Comparison of ENCODE assay signal across 9 mouse cellular contexts in the genomic region with DNA sequence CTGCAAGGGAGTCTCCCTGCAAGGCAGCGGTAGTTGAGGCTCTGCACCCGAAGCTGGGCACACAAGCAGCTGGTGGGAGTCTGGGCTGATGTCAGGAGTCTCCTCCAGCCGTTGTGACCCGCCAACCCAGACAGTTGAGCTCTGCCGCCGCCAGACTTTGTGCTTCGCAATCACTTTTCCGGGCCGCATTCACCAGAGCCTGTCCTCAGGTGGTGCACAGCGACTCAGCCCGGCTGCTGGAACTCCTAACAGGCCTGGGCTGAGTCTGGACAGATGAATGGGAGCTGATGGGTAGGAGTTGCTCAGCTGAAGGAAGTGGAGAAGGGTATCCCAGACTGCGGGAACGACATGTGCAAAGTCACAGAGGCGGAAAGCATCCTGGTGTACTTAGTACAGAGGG. TPM values are rescaled to one million over a fixed set of nuclear protein-coding genes. Genes with fewer than 3 reads are reported as not detected.
A peak's percentile ranks its signal among the peaks of the same experiment; 100 is the strongest.
DNase-seq lines count a peak whose midpoint lies in the region; ATAC-seq lines count a peak whose summit lies in the region.
"Had no signal": no experiment of that assay in that cellular context is flagged by ENCODE, and none has a peak within 500 bp of the region (broad histone marks: within the 10 kb centered on the region; RNA-seq: fewer than 3 reads in every experiment).

No protein-coding gene starts in this region.

- no peaks in the 10 kb centered on the region for H3K36me3 ChIP-seq in hindbrain, embryonic 12.5 days
- no peaks in the 10 kb centered on the region for H3K36me3 ChIP-seq in neural tube, embryonic 13.5 days
- H3K36me3 ChIP-seq: limb, embryonic 12.5 days had no signal

- H3K9me3 ChIP-seq in hindbrain, embryonic 12.5 days (replicated peaks): no peaks in the 10 kb centered on the region
- H3K9me3 ChIP-seq in neural tube, embryonic 13.5 days: no peaks in the 10 kb centered on the region
- H3K9me3 ChIP-seq: limb, embryonic 12.5 days had no signal

- ATAC-seq in hindbrain, embryonic 12.5 days (ENCODE audit: low FRiP score): peak; percentile 11; the same call in 1 of the 2 replicates
- ATAC-seq in neural tube, embryonic 13.5 days (ENCODE audit: low read depth): no peak
- ATAC-seq in inflammation-experienced regulatory T-cells, adult 6 months: no peak

- peaks cover 37% of the 10 kb centered on the region for H3K4me1 ChIP-seq in hindbrain, embryonic 12.5 days
- H3K4me1 ChIP-seq in neural tube, embryonic 13.5 days (replicated peaks): peaks cover 55% of the 10 kb centered on the region

- intact Hi-C loops in left cerebral cortex, postnatal 25 days (cut with DNase I): no loop called here
- intact Hi-C loops in left cerebral cortex, postnatal 10 days (cut with DNase I): no loop called here

- H3K27me3 ChIP-seq in hindbrain, embryonic 12.5 days: peaks cover 72% of the 10 kb centered on the region
- H3K27me3 ChIP-seq in neural tube, embryonic 13.5 days: peaks cover 49% of the 10 kb centered on the region

- peak; percentile 38 to 43 for DNase-seq in left cerebral cortex, postnatal 25 days (ENCODE audit: low spot score in 2 of 2)
- DNase-seq in left cerebral cortex, postnatal 10 days (ENCODE audit: extremely low spot score in 1 of 2, low spot score in 2 of 2): no peak
- peak; percentile 31 for DNase-seq in embryo, embryonic 9.5 days (ENCODE audit: extremely low spot score)
- no peak for DNase-seq in layer of hippocampus, adult 9-10 months (ENCODE audit: low spot score)
- DNase-seq in adrenal gland, postnatal 25 days: no peak

- H3K4me3 ChIP-seq in hindbrain, embryonic 12.5 days: peak overlapping the region; percentile 47; the same call in 1 of the 2 replicates
- no peak overlapping the region for H3K4me3 ChIP-seq in neural tube, embryonic 13.5 days

- no peak overlapping the region for H3K4me2 ChIP-seq in hindbrain, embryonic 12.5 days (replicated peaks)
- H3K4me2 ChIP-seq in neural tube, embryonic 13.5 days: peak overlapping the region; percentile 83; the same call in 1 of the 2 replicates

- 4% methylated on average over 14 of the region's 14 CpGs for WGBS in hindbrain, embryonic 12.5 days
- 5% methylated on average over 14 of the region's 14 CpGs for WGBS in neural tube, embryonic 13.5 days

- H3K27ac ChIP-seq in hindbrain, embryonic 12.5 days: no peak overlapping the region
- no peak overlapping the region for H3K27ac ChIP-seq in neural tube, embryonic 13.5 days (replicated peaks)
- H3K27ac ChIP-seq: limb, embryonic 12.5 days had no signal

- H3K9ac ChIP-seq in hindbrain, embryonic 12.5 days: no peak overlapping the region
- H3K9ac ChIP-seq in neural tube, embryonic 13.5 days: no peak overlapping the region

RNA-seq across cellular contexts. Expression of gene Elfn2, which starts 0.8 kb away (rescaled TPM):
- total RNA-seq in left cerebral cortex, postnatal 25 days (2021): 100 to 1,000 TPM; 137 to 153 TPM
- 100 to 1,000 TPM in 1 of 2 experiments, 10 to 100 TPM in 1; 92.2 to 116 TPM for total RNA-seq in left cerebral cortex, postnatal 10 days (2021)
- 2.4 and 2.5 TPM in 2 replicates for polyA plus RNA-seq in hindbrain, embryonic 12.5 days (2016; fragmentation: Nextera tagmentation; extraction: Ambion mirVana)
- 5.5 and 6.0 TPM in 2 replicates for polyA plus RNA-seq in neural tube, embryonic 13.5 days (2015; fragmentation: Nextera tagmentation; extraction: Ambion mirVana)
- under 1 TPM in 1 of 3 experiments, not detected in 2; 0.05 TPM for polyA plus RNA-seq in inflammation-experienced regulatory T-cells, adult 6 months (2017; shearing (Covaris generic))
- 2.4 and 7.8 TPM in 2 replicates for total RNA-seq in adrenal gland, postnatal 25 days (2021)

RNA-seq across cellular contexts. Expression of gene Mfng, which starts 53.9 kb away (rescaled TPM):
- total RNA-seq in left cerebral cortex, postnatal 25 days (2021): 1 to 10 TPM; 6.0 to 6.1 TPM
- total RNA-seq in left cerebral cortex, postnatal 10 days (2021): 1 to 10 TPM; 6.7 to 7.6 TPM
- 51.7 and 58.0 TPM in 2 replicates for polyA plus RNA-seq in hindbrain, embryonic 12.5 days (2016; fragmentation: Nextera tagmentation; extraction: Ambion mirVana)
- polyA plus RNA-seq in neural tube, embryonic 13.5 days (2015; fragmentation: Nextera tagmentation; extraction: Ambion mirVana): 34.2 and 34.4 TPM in 2 replicates
- 10 to 100 TPM; 45.8 to 70.7 (median 62.8) TPM for polyA plus RNA-seq in inflammation-experienced regulatory T-cells, adult 6 months (2017; shearing (Covaris generic))
- 11.9 and 14.5 TPM in 2 replicates for total RNA-seq in adrenal gland, postnatal 25 days (2021)

Comparison
In these comparisons a context has a peak if more than half of its experiments do, and no peak if none do; other contexts are left out.
1. DNase-seq: peak in left cerebral cortex, postnatal 25 days (2 of 2) and embryo, embryonic 9.5 days (single experiment); none in left cerebral cortex, postnatal 10 days (0 of 2), layer of hippocampus, adult 9-10 months (single experiment) and adrenal gland, postnatal 25 days (single experiment).
2. RNA of gene Elfn2, which starts 0.8 kb away (total RNA-seq): 137 to 153 TPM in left cerebral cortex, postnatal 25 days and 92.2 to 116 TPM in left cerebral cortex, postnatal 10 days; 2.4 to 7.8 TPM in adrenal gland, postnatal 25 days; every median in the first group is over 10 times any median in the second.